Mouse (Mus musculus): Measurements from ENCODE around the gene Znfx1.

DNA sequence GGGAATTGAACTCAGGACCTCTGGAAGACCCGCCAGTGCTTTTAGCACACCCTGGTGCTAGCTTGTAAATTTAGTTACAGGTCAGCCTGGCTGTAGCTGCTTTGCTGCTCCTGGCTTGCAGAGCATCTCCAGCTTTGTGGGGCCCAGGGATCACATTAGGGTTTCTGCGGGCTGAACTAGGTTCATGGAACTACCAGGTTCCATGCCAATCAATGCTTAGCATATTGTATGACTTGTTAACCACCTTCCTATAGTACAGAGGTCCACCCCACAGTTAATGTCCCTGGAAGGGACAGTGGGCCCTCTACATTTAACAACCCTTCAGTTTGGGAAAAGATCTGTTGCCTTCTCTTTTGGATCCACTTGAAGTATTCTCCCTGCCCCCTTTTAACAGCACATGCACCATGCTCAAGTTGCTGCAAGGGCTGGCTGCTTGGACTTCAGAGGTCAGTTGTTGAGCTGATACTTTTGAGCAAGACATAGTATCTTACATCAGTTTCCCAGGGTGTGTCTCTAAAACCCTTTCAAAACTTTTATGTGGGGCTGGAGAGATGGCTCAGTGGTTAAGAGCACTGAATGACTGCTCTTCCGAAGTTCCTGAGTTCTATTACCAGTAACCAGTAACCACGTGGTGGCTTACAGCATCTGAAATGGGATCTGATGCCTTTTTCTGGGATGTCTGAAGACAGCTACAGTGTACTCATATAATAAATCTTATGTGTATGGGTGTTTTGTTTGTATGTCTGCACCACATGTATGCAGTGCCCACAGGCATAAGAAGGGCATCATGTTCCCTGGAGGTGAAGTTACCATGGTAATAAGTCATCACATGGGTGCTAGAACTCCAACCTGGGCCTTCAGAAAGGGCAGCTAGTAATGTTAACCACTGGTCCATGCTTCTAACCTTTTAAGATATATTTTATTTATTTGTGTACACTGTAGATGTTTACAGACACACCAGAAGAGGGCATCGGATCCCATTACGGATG, 4.0 kb upstream of the Znfx1 start:
- no peak for TF ChIP-seq POLR2A (IDR thresholded peaks at IDR 0.05; ENCODE audit: insufficient read depth, low read length)
- no peak for TF ChIP-seq EP300 (IDR thresholded peaks at IDR 0.05; ENCODE audit: insufficient read depth, low read depth, low read length)
- TF ChIP-seq CTCF (IDR thresholded peaks at IDR 0.05; ENCODE audit: low read depth, low read length), result no peak

Measured in ES-Bruce4 (cell line).